Mouse (Mus musculus) urinary bladder, postnatal 4 days (tissue): Measurements from ENCODE around the gene Usp9x.

Source experiments
- DNase-seq, 2 experiments: peaks; one replicate each; pipeline ENCODE4 v3.0.0; 2021 to 2022; ENCODE audit warnings: low spot score in 2 of 2

Gene Usp9x

DNA sequence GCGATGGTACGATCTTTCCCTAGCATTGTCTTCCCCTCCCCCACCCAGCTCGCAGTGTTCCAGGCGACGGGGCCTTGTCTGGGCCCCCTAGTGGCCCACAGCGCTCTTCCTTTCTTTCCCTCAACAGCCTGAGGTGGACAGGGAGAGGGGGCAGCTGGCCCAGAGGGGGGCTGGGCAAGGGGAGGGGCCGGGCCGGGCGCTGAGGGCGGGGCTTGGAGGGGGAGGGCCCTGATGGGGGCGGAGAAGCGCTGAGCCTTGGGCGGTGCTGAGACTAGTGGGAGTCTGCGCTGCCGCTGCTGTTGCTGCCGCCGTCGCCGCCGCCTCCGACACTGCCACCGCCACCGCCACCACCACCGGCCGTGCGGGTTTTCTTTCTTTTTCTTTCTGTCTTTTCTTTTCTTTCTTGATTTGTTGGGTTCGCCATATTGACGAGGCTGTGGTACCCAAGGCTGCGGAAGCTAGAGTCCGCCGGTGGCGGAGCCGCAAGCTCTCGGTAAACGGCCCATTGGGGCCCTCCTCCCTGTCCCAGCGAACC, at the start of gene Usp9x:
TSS of gene Usp9x (plus strand) at position 258 of the 535 bp plus-strand sequence.
- DNase-seq, result peak; percentile 83 to 87

DNA sequence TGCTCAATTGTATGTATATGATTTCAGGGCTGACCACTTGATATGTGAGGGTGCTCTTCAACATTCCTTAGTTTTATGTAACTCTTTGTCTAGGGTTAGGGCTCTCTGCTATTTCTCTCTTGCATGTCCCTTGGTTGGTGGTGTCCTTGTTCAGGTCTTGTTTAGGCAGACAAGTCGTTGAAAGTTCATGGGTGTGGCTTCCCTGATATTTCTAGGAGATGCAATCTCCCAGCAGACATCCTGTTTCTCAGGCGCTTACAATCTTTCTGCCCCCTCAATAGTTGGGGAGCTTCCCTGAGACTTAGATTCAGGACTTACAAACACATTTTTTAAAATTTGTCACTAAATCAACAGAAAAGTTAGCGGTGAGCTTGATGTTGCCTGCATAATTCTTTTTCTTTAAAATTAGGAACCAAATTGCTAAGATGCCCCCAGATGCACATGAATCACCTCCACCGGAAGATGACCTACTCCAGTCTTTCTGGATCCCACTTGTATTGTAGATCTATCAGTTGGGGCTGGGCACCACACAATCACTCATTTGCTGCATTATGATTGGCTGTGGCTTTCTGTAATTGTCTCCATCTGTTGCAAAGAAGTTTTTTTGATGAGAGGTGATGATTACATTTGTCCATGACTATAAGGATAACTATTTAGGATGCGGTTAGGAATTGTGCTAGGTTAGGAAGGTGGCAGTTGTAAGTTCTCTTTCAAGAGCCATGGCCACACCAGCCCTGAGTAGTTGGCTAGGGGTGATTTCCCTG, 48.6 kb upstream of the Usp9x start:
- DNase-seq, result no peak

DNA sequence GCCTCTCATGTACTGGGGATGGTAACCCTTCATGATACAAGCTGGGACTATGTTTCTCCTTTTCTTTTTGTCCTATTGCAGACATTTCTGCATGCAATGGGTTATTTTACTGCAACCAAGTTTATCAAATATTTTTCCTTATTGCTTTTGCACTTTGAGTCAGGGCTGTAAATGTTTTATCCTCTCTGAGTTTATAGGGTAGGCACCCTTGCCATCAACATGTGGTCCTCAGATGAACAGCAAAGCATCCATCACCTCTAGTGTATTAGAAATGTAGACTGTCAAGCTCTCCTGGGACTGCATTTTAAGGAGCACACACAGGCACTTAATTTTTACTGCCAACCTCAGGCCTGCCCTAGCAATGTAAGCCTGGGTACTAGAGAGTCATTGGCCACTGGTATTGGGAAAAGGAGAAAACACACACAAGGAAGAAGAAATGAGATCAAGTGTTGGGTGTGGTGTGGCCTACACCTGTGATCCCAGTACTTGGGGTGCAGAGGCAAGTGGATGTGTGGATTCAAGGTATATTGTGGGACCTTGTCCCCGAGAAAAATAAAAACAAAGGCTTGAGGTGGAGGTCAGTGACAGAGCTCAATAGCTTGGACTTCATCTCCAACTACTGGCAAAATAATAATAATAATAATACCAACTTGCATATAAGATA, 46.6 kb upstream of the Usp9x start:
- no peak for DNase-seq

DNA sequence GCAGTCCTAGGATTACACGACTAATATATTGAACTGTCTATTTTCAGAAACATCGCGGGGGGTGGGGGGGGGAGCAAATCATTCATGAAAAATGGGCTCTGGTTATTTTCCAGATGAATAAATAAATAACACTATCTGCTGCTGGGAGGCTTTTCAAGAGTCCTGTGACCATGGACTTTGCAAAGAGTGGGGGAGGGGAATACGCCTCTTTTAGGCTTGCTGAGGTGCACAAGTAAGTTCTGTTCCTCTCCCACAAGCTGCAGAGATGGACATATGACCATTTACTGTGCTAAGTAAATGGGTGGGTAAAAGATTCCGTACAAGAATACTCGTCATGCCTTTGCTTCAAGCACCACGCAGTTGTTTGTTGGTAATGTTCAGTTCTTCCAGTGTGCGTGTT, 46.0 kb upstream of the Usp9x start:
- DNase-seq, result no peak

DNA sequence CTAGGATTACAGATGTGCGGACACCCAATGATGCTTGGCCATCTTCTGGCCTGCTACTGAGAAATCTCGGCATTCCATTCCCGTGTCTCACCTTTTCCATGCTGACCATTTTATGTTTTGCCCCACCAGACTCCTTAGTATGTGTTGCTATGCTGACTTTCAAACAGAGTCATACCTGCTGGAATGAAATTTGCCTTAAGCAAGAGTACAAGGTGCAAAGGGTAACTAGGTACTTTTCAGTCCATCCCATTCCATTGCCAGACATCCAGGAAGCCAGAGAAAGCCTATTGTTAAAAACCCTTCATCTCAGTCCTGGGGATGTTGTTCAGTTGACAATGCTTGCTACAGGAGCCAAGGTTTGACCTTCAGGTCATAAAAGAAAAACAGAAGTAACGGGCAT, 43.1 kb upstream of the Usp9x start:
- DNase-seq, result no peak

DNA sequence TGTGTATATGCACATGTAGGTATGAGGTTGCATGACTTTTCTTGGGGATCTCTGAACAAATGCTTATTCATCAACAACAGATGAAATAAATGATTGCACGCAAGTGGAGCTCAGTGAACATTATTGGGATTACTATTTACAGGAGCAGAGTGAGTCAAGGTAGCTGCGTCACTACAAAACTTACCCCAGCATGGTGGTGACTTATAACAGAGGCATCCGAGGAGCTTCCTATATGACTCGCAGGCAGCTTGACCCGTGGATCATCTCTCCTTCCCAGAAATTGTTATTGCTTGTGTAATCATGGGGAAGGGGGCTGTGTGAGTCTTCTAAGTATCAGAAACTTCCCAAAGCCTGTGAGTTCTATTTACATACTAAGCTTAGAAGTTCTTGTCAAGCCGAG, 41.3 kb upstream of the Usp9x start:
- no peak for DNase-seq

DNA sequence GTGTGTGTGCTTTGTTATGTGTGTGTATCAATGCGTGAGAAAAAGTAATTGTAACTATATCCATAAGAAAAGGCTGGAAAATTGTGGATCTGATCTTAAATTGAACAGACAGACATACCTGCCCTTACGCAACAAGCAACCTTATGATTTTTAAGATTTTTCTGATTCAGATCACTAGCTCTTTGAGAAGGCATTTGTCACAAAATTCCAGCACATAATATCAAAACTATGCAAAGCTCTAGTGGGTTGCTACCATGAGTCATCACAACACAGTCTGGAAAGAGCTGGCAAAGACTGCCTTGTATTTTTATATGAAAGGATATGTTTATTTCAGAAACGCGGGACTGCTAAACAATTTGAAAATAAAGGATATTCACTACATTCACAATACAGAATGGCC, 34.2 kb upstream of the Usp9x start:
- DNase-seq, result no peak

DNA sequence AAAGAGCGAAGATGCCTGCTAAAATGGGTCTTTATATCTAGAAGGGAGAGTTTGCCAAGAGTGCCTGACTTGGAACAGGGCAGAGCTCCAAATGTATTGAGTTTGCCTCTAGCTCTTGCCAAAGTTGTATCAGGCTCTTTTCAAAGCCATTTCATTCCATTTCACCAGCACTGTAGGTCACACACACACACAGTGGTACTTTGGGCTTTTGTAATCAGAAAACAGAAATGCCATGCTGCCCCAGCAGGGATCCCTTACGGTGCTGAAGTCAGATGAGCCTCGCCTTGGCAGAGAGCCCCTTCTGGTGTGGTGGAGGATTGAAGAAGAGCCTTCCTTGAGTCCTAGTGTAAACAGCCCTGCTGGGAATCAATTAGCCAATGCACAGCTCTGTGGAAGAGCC, 32.1 kb upstream of the Usp9x start:
- DNase-seq, result no peak

DNA sequence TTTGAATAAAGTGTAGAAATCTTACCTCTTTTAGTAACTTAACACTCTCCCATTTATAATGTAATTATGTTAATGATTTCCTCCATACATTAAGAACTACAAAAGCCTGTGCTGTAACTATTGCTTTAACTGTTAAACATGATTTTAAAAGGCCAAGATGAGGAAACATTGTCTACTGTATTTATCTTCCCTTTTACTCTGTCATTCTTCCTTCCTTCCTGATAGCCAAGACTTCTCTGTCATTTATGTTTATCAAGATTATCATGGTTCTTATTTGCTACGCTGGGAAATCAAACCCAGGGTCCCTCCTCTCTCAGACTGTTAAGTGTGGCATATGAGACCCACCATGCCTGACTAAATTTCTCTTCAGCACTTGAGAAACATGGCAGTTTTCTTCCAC, 30.9 kb upstream of the Usp9x start:
- DNase-seq, result no peak

DNA sequence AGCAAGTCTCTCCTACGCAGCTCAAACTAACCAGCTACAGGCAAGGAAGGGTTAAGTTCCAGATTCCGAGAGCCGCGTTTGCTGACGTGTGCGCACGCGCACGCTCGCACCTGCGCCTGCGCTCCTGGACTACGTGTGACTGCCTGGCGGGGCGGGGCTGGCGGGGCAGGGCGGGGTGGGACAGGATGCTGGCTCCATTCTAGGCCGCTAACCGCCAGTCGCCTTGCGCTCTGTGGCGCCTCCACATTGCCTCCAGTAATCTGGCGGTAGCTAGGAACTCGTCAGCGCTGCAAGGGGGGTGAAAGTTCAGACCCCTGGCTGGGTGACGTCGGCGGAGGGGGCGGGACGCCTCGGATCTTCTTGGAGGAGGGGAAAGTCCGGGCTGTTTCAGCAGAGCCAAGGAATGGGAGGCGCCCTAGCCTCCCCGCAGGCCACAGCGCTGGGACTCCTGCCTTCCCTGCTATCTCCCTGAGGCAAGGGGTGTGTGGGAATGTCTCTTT, 29.6 kb upstream of the Usp9x start:
- DNase-seq, result peak; percentile 92

DNA sequence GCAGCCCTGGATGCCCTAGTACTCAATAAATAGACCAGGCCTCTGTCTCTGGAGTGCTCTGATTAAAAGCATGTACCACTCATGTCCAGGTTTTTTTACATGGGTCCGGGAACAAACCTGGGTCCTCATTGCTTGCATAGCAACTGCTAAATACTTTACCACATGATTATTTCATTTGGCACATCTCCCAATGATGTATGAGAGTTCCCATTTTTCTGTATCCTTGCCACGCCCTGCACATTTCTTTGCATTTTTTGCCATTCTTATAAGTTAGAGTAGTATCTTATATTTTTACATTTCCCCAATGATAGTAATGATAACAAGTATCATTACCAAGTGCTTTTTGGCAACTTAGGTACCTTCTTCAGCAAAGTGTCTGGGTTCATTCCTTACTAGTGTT, 27.5 kb upstream of the Usp9x start:
- DNase-seq, result no peak

DNA sequence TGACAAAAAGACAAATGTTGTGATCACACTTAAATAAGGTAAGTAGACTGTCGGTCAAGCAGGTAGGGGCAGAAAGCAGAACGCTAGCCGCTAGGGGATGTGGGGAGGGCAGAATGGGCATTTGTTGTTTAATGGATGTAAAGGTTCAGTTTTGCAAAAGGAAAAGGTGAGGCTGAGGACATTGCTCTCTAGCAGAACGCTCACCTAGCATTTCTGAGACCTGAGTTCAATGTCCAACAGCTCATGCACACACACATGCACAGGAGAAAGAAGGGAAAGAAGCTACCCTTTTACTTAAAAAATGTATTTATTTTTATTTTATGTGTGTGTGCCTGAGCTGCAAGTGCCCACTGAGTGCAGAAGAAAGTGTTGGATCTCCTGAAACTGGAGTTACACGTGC, 26.6 kb upstream of the Usp9x start:
- DNase-seq, result no peak

DNA sequence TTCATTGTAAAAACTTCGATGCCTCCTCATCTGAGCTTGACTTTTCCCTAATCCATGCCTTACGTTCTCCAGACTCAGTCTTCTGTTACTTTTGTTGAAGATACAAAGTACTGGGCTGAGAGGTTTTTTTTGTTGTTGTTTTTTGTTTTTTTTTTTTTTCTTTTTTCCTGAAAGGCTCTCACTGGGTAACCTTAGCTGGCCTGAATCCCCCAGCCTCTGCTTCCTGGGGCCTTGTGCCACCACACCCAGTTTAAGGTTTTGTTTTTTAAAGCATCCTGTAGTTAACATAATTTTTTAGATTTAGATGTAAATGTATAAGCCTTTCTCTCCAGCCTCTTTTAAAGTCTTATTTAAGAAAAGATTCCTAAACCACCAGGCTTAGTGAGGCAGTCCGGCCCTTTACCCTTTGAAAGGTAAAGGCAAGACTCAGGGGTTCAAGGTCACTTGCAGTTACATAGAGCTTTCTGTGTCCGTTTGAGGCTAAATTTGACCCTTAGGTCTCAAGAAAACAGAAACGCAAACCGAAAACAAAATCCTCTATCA, 24.3 kb upstream of the Usp9x start:
- DNase-seq, result no peak

DNA sequence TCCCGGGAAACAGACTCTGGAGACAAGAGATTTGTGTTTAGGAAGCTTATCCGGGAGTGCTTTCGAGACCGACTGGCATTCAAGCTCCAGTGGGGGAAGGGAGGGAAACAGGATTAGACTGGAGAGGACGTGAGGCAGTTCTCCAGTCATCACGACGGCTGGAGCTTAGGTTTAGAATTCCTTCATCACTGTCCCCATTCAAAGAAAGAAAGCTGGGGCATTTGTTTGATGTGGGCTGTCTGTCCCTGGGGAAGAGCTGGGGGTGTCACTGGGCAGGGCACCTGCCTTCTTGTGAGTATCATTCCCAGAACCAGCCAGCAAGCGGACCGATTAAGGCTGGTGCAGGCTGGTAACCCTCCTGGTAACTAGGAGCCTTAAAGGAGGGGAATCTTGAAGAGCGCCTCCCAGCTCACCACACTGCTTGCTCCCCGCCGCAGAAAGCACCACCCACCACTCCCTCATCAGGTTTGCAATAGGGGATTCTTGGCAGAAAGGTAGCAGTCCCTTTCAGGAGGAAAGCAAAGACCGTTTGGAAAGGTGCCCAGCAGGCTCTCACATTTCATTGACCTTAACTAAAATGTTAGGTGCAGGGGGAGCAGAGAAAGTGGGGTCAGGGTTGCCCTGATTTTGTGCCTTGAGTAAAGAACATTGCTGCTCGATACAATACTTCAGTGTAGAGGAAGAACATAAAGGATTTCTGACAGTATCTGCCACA, 23.5 kb upstream of the Usp9x start:
- DNase-seq, result no peak

DNA sequence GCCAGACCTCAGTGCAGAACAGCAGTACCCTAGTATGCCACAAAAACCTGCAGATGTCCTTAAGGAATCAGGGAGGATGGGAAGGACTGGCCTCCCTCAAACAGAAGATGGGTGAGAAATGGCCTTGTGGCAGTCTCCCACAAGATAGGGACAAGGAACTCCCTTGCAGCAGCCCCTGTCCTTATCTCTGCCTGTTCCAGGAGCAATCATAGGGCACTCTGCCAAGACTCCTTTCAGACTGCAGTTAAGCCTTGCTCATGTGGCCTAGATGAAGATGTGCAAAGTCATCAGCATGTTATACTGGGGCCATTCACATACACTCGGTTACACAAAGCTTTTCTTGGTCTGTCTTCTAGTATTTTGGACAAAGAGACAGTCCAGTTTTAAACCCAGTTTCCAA, 16.7 kb upstream of the Usp9x start:
- no peak for DNase-seq

DNA sequence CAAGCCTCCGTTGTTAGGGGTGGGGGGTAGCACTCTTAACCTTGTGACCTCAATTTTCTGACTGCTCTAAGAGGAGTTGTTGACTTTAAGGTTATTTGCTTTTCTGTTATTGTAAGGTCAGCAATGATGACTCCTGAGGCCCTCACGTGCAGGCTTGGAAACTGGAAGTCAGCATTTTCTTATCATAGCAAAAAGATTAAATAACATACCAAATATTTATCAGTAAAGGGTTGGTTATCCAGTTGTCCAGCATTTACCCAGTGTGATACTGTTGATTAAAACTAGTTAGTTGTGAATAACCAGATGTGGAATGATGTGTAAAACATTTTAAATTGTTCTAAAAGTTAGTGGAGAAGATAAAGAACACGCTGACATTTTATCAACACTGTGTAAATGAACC, 9.3 kb upstream of the Usp9x start:
- no peak for DNase-seq

DNA sequence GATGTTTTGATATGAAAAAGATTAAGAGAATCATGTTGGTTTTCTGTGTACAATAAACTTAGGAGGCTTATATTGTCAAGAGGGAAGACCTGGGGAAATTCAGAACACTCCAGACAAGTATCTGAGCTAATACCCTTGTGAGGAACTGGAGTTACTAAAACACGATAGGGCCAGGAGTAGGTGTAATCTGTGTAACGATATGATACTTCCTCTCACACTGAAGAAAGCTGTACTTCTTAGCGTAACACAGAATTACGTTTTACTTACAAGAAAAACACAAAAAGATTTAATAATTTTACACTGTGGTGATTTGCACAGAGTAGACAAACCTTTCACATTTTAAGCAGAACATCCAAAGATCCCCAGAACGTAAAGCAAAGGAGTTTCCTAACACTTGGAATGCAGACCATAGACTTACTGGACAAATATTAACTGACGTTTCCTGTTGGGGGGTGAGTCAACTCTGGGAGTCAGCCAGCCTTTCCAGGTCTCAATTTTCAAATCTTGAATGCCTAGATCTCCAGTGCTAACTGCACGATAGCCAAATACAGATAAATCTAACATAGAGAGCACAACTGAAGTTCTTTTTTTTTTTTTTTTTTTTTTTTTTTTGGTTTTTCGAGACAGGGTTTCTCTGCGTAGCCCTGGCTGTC, 6.9 kb upstream of the Usp9x start:
- DNase-seq, result no peak

DNA sequence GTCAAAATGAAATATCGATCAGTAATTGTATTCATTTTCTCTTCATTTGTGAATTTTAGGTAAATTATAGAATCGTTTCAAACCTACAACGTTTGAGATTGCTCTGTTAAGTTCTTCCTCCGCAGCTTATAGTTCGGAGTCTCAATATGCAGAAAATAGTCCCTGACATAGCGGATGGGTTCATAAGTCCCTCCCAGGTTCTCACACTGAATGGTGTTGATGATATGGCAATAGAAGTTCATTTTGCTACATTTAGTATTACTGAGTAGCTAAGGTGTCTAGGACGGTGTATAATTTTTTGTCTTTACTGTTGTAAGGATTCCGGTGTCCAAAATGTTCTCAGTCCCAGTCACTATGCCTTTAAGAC, 1.1 kb upstream of the Usp9x start:
- no peak for DNase-seq

DNA sequence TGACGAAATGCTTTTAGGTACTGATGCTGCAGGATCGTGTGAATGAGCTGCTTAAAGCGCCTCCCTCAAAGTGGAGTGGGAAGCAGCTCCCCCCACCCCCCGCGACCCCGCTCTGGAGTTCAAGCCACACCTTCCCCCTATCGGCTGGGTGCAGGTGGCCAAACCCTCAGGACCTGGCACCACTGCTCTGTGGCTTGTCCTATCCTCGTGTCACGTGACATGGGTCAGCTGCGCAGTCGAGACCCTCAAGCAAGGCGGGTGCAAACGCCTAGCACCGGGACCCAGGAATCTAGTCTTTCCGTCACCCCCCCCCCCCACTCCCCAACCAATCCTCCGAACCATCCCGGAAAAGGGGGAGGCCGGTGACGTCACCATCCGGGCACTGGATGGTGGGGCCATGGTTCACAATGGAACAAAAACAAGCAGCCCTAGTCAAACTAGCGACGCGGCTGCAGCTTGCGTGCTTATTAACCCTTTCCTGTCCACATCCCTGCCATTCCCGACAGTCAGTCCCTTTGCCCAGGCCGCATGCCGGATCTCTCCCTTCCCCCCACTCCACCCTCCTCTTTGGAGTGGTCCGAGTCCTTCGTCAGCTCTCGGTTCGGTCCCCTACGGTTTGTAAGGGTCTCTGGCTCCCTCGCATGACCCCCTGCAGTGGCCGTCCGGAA, 591 bp upstream of the Usp9x start:
- DNase-seq, result peak; percentile 86 to 92

DNA sequence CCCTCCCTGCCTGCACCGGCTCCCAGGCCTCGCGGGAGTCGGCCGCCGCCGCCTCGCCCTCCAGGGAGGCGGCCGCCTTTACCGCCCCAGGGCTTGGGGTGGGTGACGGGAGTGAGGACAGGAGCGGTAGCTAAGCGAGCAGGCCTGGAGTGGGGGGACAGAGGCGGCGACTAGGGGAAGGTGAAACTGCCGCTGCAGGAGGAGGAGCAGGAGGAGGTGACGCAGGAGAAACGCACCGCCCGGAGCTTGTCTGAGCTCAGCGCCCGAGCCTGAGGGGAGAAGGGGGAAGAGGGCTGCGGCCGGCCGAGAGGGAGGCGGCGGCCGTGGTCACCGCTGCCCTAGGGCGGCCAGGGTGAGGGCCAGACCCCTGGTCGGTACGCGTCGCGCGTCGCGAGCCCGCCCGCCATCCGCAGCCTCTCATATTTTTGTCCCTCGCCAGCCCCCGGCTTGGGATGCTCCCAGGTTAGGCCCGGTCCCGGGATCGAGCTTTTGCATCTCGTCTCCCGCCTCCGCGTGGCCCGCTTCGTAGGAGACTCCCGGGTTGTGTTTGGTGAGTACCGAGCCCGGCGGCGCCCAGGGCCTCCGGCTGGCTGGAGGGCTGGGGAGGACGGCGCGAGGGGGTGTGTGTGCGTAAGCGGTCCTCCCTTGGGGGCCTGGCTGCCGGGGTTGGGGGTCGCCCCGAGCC, 620 bp downstream of the Usp9x start:
- DNase-seq, result peak; percentile 50 to 67
